Mouse (Mus musculus) heart, embryonic 13.5 days (tissue): ENCODE data around the gene Sun1. TPM values are rescaled to one million over a fixed set of nuclear protein-coding genes. Genes with fewer than 3 reads are reported as not detected.

ENCODE experiments used
- ATAC-seq: fragments of 200-750 bp; cut with Nextera tagmentation; 2 replicates; pipeline ENCODE4 v1.8.0; 2017; ENCODE audit warnings: moderate TSS enrichment; ENCODE audit not compliant: insufficient number of reproducible peaks, low FRiP score, low TSS enrichment; ENCODE audit errors: extremely low read depth
- H3K27ac ChIP-seq: fragments of 300-500 bp; sonication (generic); replicated peaks from 2 replicates; pipeline ENCODE4 v1.5.1; 2015; ENCODE audit warnings: moderate library complexity, mild to moderate bottlenecking, inconsistent platforms
- H3K27me3 ChIP-seq: fragments of 300-500 bp; sonication (generic); replicated peaks from 2 replicates; pipeline ENCODE4 v1.6.1; 2015; ENCODE audit warnings: mild to moderate bottlenecking, inconsistent platforms
- H3K36me3 ChIP-seq: fragments of 300-500 bp; sonication (generic); 2 replicates; pipeline ENCODE4 v1.6.1; 2015; ENCODE audit warnings: mild to moderate bottlenecking, inconsistent platforms
- H3K4me1 ChIP-seq: fragments of 300-500 bp; sonication (generic); 2 replicates; pipeline ENCODE4 v1.6.1; 2015; ENCODE audit warnings: inconsistent platforms
- H3K4me2 ChIP-seq: fragments of 300-500 bp; sonication (generic); 2 replicates; pipeline ENCODE4 v1.6.1; 2015; ENCODE audit warnings: inconsistent platforms, mild to moderate bottlenecking, moderate library complexity
- H3K4me3 ChIP-seq: fragments of 300-500 bp; sonication (generic); 2 replicates; pipeline ENCODE4 v1.5.1; 2015; ENCODE audit warnings: moderate library complexity, mild to moderate bottlenecking, inconsistent platforms
- H3K9ac ChIP-seq: fragments of 300-500 bp; sonication (generic); 2 replicates; pipeline ENCODE4 v1.6.1; 2015; ENCODE audit warnings: inconsistent platforms, mild to moderate bottlenecking, moderate library complexity
- H3K9me3 ChIP-seq: fragments of 300-500 bp; sonication (generic); 2 replicates; pipeline ENCODE4 v1.6.1; 2016; ENCODE audit warnings: inconsistent platforms
- WGBS: fragments of 180-500 bp; shearing (Covaris S2); methylation state at CpG from one replicate; pipeline ENCODE4 v1.1.7; 2015; ENCODE audit warnings: mixed read lengths; 5-methylcytosine and 5-hydroxymethylcytosine counted together
- polyA plus RNA-seq: library from polyadenylated mRNA; unstranded; fragments of >200 nt; fragmentation: Nextera tagmentation; extraction: Ambion mirVana; gene quantifications from 2 replicates; pipeline ENCODE4 v1.2.1, GENCODE M21; 2015

Gene Sun1
- polyA plus RNA-seq, 1 experiment from 2014 or later, result 31.2 TPM

GRCm38 (mm10) chr5:139208871-139209684 lies 8.6 kb downstream of the Sun1 start:
- Histone ChIP-seq H3K4me2 (no peak overlapping the region), H3K9ac (no peak overlapping the region), H3K27me3 (no peaks in the 10 kb centered on the region), H3K9me3 (no peaks in the 10 kb centered on the region), H3K4me3 (no peak overlapping the region), H3K4me1 (peaks cover 17% of the 10 kb centered on the region), H3K27ac (no peak overlapping the region), H3K36me3 (peaks cover 27% of the 10 kb centered on the region)
- WGBS, result 84% methylated on average over 10 of the region's 10 CpGs
- ATAC-seq, result no peak

DNA sequence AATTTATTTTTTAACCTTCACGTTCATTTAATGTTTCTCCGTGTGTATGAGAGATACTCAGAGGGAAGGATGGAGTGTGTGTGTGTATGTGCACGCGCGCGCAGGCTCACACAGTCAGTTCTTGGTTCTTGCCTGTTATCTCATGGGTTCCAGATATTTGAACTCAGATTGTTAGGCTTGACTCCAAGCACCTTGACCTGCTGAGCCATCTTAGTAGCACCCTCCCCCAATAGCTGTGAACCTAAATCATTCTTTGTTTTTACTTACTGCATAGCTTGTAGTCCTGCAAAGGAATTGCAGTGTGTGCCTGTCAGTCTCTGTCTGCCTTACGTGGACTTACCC lies 9.2 kb downstream of the Sun1 start:
- Histone ChIP-seq H3K36me3 (peaks cover 27% of the 10 kb centered on the region), H3K27me3 (no peaks in the 10 kb centered on the region), H3K9ac (no peak overlapping the region), H3K9me3 (no peaks in the 10 kb centered on the region), H3K4me1 (peaks cover 17% of the 10 kb centered on the region), H3K27ac (no peak overlapping the region), H3K4me2 (no peak overlapping the region), H3K4me3 (no peak overlapping the region)
- WGBS, result 92% methylated on average over 7 of the region's 7 CpGs
- no peak for ATAC-seq

- H3K4me1 ChIP-seq, result peaks cover 14% of the 10 kb centered on the region
- H3K9ac ChIP-seq, result no peak overlapping the region
- ATAC-seq, result no peak
- no peak overlapping the region for H3K27ac ChIP-seq
- H3K4me2 ChIP-seq, result no peak overlapping the region
- WGBS, result 83% methylated on average over 11 of the region's 11 CpGs
- H3K9me3 ChIP-seq, result no peaks in the 10 kb centered on the region
- H3K4me3 ChIP-seq, result no peak overlapping the region
- peaks cover 47% of the 10 kb centered on the region for H3K36me3 ChIP-seq
- H3K27me3 ChIP-seq, result no peaks in the 10 kb centered on the region
Measured at GRCm38 (mm10) chr5:139211737-139212385, 11.4 kb downstream of the Sun1 start.

DNA sequence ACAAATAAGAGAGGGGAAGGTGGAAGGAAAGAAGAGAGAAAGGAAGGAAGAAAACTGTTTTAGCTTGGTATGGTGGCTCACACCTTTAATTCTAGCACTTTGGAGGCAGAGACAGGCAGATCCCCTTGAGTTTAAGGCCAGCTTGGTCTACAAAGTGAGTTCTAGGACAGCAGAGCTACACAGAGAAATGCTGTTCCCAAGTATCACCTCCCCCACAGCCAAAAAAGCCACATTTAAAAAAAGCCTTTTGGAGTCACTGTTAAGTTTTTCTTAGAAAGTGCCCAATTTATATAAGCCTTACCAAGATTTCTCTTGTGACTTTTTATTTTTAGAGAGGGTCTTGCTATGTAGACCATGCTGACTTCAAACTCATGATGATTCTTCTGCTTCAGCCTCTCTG lies 13.9 kb downstream of the Sun1 start:
- no peak overlapping the region for H3K27ac ChIP-seq
- H3K4me2 ChIP-seq, result no peak overlapping the region
- H3K27me3 ChIP-seq, result no peaks in the 10 kb centered on the region
- ATAC-seq, result no peak
- H3K36me3 ChIP-seq, result peaks cover 49% of the 10 kb centered on the region
- H3K4me1 ChIP-seq, result peaks cover 14% of the 10 kb centered on the region
- H3K9me3 ChIP-seq, result no peaks in the 10 kb centered on the region
- no peak overlapping the region for H3K9ac ChIP-seq
- H3K4me3 ChIP-seq, result no peak overlapping the region

GRCm38 (mm10) chr5:139215184-139215583 lies 14.7 kb downstream of the Sun1 start:
- WGBS, result 90% methylated on average over 5 of the region's 5 CpGs
- Histone ChIP-seq H3K27ac (no peak overlapping the region), H3K36me3 (peaks cover 47% of the 10 kb centered on the region)

DNA sequence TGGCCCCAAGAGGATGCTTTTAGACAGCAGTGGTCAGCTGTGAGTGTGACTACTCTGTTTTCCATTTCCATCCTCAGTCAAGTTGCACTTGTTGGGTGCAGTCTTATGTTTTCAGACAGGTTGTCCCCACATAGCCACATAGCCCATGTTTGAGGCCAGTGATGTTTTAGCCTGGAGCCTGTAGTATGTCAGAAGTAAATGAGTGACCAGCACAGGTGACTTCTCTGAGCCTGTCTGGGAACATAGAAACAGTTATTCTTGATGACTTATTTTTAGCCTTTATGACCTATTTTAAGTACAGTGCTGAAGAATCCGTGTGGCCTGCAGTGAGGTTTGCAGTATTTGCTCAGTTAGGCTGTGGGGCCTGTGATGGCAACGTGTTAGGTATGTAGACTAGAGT lies 15.7 kb downstream of the Sun1 start:
- H3K27me3 ChIP-seq, result no peaks in the 10 kb centered on the region
- H3K36me3 ChIP-seq, result peaks cover 43% of the 10 kb centered on the region
- ATAC-seq, result no peak
- WGBS, result 55% methylated on average over 2 of the region's 2 CpGs
- peaks cover 22% of the 10 kb centered on the region for H3K4me1 ChIP-seq
- no peak overlapping the region for H3K9ac ChIP-seq
- no peak overlapping the region for H3K4me2 ChIP-seq
- H3K4me3 ChIP-seq, result no peak overlapping the region
- no peak overlapping the region for H3K27ac ChIP-seq
- H3K9me3 ChIP-seq, result no peaks in the 10 kb centered on the region

More at GRCm38 (mm10) chr5:139215184-139215583, 14.7 kb downstream of the Sun1 start:
- Histone ChIP-seq H3K9ac (no peak overlapping the region), H3K4me2 (no peak overlapping the region), H3K27me3 (no peaks in the 10 kb centered on the region), H3K4me3 (no peak overlapping the region), H3K4me1 (peaks cover 18% of the 10 kb centered on the region), H3K9me3 (no peaks in the 10 kb centered on the region)
- no peak for ATAC-seq

- Histone ChIP-seq H3K4me2 (no peak overlapping the region), H3K4me3 (no peak overlapping the region), H3K27me3 (no peaks in the 10 kb centered on the region), H3K4me1 (peaks cover 19% of the 10 kb centered on the region), H3K27ac (no peak overlapping the region), H3K9me3 (no peaks in the 10 kb centered on the region), H3K9ac (no peak overlapping the region), H3K36me3 (peaks cover 49% of the 10 kb centered on the region)
- no peak for ATAC-seq
- 80% methylated on average over 3 of the region's 3 CpGs for WGBS
Measured at GRCm38 (mm10) chr5:139216774-139217173, 16.3 kb downstream of the Sun1 start.

- Histone ChIP-seq H3K9me3 (no peaks in the 10 kb centered on the region), H3K4me2 (no peak overlapping the region), H3K4me3 (no peak overlapping the region), H3K27me3 (no peaks in the 10 kb centered on the region), H3K36me3 (peaks cover 71% of the 10 kb centered on the region), H3K4me1 (peaks cover 15% of the 10 kb centered on the region), H3K27ac (no peak overlapping the region), H3K9ac (no peak overlapping the region)
- WGBS, result 73% methylated on average over 4 of the region's 4 CpGs
- no peak for ATAC-seq
Measured at GRCm38 (mm10) chr5:139220006-139220515, 19.6 kb downstream of the Sun1 start.

GRCm38 (mm10) chr5:139220610-139221009 lies 20.2 kb downstream of the Sun1 start:
- Histone ChIP-seq H3K36me3 (peaks cover 71% of the 10 kb centered on the region), H3K4me2 (no peak overlapping the region), H3K9ac (no peak overlapping the region), H3K9me3 (no peaks in the 10 kb centered on the region), H3K4me1 (peaks cover 15% of the 10 kb centered on the region), H3K27ac (no peak overlapping the region), H3K4me3 (no peak overlapping the region), H3K27me3 (no peaks in the 10 kb centered on the region)
- 77% methylated on average over 4 of the region's 4 CpGs for WGBS
- ATAC-seq, result no peak

GRCm38 (mm10) chr5:139223331-139223730 lies 22.9 kb downstream of the Sun1 start:
- Histone ChIP-seq H3K4me3 (no peak overlapping the region), H3K36me3 (peaks cover 79% of the 10 kb centered on the region), H3K9me3 (no peaks in the 10 kb centered on the region), H3K27me3 (no peaks in the 10 kb centered on the region), H3K4me1 (peaks cover 7% of the 10 kb centered on the region; the same call in 1 of the 2 replicates), H3K4me2 (no peak overlapping the region), H3K9ac (no peak overlapping the region), H3K27ac (no peak overlapping the region)
- ATAC-seq, result no peak
- 92% methylated on average over 10 of the region's 10 CpGs for WGBS

- peaks cover 96% of the 10 kb centered on the region for H3K36me3 ChIP-seq
- 90% methylated on average over 4 of the region's 4 CpGs for WGBS
- H3K27me3 ChIP-seq, result no peaks in the 10 kb centered on the region
Measured at GRCm38 (mm10) chr5:139227236-139227635, 26.8 kb downstream of the Sun1 start.

More at GRCm38 (mm10) chr5:139227236-139227635, 26.8 kb downstream of the Sun1 start:
- H3K9me3 ChIP-seq, result no peaks in the 10 kb centered on the region
- H3K4me1 ChIP-seq, result no peaks in the 10 kb centered on the region
- H3K4me2 ChIP-seq, result no peak overlapping the region
- H3K9ac ChIP-seq, result no peak overlapping the region
- ATAC-seq, result no peak
- no peak overlapping the region for H3K4me3 ChIP-seq
- no peak overlapping the region for H3K27ac ChIP-seq
